ENCODE assay signal across 8 mouse cellular contexts in the genomic region with DNA sequence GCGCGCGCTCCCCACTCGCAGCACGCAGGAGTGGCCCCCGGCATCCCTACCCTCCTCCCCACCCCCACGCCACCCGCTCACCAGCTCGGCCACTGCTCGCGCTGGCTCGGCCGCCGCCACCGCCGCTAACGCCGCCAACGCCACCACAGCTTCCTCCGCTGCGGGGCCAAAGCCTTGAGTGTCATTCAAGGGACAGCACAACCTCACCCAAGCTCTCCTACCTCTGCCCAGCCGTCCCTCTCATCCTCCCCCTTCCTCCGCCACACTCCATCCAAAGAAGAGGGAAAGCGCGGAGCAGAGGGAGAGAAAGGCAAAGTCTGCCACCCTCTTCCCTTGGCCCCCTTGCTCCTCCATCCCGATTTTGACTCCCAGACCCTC. TPM values are rescaled to one million over a fixed set of nuclear protein-coding genes. Genes with fewer than 3 reads are reported as not detected.
DNase-seq lines count a peak whose midpoint lies in the region; ATAC-seq lines count a peak whose summit lies in the region.

Gene Magi2 (plus strand): TSS at position 171 of the 378 bp plus-strand sequence.

- peak; percentile 26 for DNase-seq in heart, adult 8-10 months (ENCODE audit: low spot score)
- DNase-seq in heart, postnatal 4 days = no peak
- peak; percentile 5 for DNase-seq in thymus, postnatal 4 days
- DNase-seq in thymus, postnatal 14 days = no peak
- DNase-seq in right cerebral cortex, postnatal 36 days (ENCODE audit: low spot score in 2 of 2) = no peak
- no peak for DNase-seq in cerebellum, postnatal 10 days
- no peak for DNase-seq in cerebellum, postnatal 4 days (ENCODE audit: low spot score in 2 of 2)

- H3K4me3 ChIP-seq in limb, embryonic 13.5 days = peak within 1 kb of the TSS; percentile 66

- peaks cover 16% of the 10 kb centered on the region for H3K4me1 ChIP-seq in limb, embryonic 13.5 days

- H3K27me3 ChIP-seq in limb, embryonic 13.5 days = peaks cover 16% of the 10 kb centered on the region

- H3K27ac ChIP-seq in limb, embryonic 13.5 days = peak within 1 kb of the TSS; percentile 87

- H3K9me3 ChIP-seq in limb, embryonic 13.5 days = no peaks in the 10 kb centered on the region

- H3K36me3 ChIP-seq in limb, embryonic 13.5 days = no peaks in the 10 kb centered on the region

- H3K4me2 ChIP-seq in limb, embryonic 13.5 days (replicated peaks) = peak within 1 kb of the TSS; percentile 97

- WGBS in limb, embryonic 13.5 days = under 1% methylated on average over 13 of the region's 26 CpGs

- peak; percentile 26 for ATAC-seq in limb, embryonic 13.5 days (ENCODE audit: low FRiP score, low read depth)

- H3K9ac ChIP-seq in limb, embryonic 13.5 days = peak within 1 kb of the TSS; percentile 79

RNA-seq across cellular contexts. Expression of gene Magi2, which starts in this region (rescaled TPM):
- total RNA-seq in heart, adult 8-10 months (2022) = 10 to 100 TPM in 1 of 4 experiments, 1 to 10 TPM in 3; 9.1 to 11.6 (median 9.6) TPM
- 1 to 10 TPM; 2.0 to 3.8 TPM for total RNA-seq in heart, postnatal 4 days (2021)
- polyA plus RNA-seq in limb, embryonic 13.5 days (2015; fragmentation: Nextera tagmentation; extraction: Ambion mirVana) = 6.0 and 6.8 TPM in 2 replicates

Comparison
In these comparisons a context has a peak if more than half of its experiments do, and no peak if none do; other contexts are left out.
1. DNase-seq: peak in heart, adult 8-10 months (single experiment) and thymus, postnatal 4 days (single experiment); none in heart, postnatal 4 days (single experiment), thymus, postnatal 14 days (single experiment), right cerebral cortex, postnatal 36 days (0 of 2), cerebellum, postnatal 10 days (0 of 2) and cerebellum, postnatal 4 days (0 of 2).